In the genomic region with DNA sequence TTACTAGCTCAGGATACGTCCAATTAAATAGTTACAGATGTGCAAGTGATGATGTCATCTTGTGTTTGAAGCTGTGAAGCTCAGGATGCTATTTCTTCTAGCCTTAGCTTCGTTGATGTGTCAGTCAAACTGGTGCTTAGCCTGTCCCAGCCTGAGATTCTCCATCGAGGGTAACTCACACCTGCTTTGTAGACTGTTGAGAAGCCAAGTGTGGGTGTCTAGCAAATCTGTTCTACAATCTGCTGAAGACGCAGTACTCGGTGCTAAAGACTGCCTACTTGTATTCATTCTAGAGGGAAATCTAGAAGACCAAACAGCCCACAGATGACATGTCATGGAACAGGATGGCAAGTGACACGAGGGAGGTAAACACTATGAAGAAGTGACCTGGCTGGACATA, we compare ENCODE assay signal across 17 mouse cellular contexts. TPM values are rescaled to one million over a fixed set of nuclear protein-coding genes. Genes with fewer than 3 reads are reported as not detected.
"Had no signal": no experiment of that assay in that cellular context is flagged by ENCODE, and none has a peak within 500 bp of the region (broad histone marks: within the 10 kb centered on the region; RNA-seq: fewer than 3 reads in every experiment).

No protein-coding gene starts in this region.

- H3K9me3 ChIP-seq: intestine, embryonic 15.5 days; limb, embryonic 15.5 days; liver, embryonic 12.5 days; megakaryocyte, embryonic 14.5 days; midbrain, embryonic 13.5 days; stomach, embryonic 15.5 days had no signal

- H3K36me3 ChIP-seq: intestine, embryonic 15.5 days; limb, embryonic 15.5 days; liver, embryonic 12.5 days; stomach, embryonic 15.5 days had no signal

- H3K9ac ChIP-seq: intestine, embryonic 15.5 days; limb, embryonic 15.5 days; liver, embryonic 12.5 days; lung, embryonic 14.5 days; midbrain, embryonic 13.5 days; stomach, embryonic 15.5 days had no signal

- H3K27ac ChIP-seq: intestine, embryonic 15.5 days; limb, embryonic 15.5 days; liver, embryonic 12.5 days; midbrain, embryonic 13.5 days; stomach, embryonic 15.5 days had no signal

- H3K4me1 ChIP-seq: liver, embryonic 12.5 days; stomach, embryonic 15.5 days had no signal

- H3K27me3 ChIP-seq: intestine, embryonic 15.5 days; limb, embryonic 15.5 days; midbrain, embryonic 13.5 days; stomach, embryonic 15.5 days had no signal

- H3K4me2 ChIP-seq: intestine, embryonic 15.5 days; limb, embryonic 15.5 days; liver, embryonic 12.5 days; lung, embryonic 14.5 days; midbrain, embryonic 13.5 days; stomach, embryonic 15.5 days had no signal

- DNase-seq: kidney, adult 18-20 months; kidney, postnatal 14 days; lung, embryonic 14.5 days; lung, postnatal 10 days; lung, postnatal 4 days; thymus, postnatal 36 days had no signal

- H3K4me3 ChIP-seq: intestine, embryonic 15.5 days; limb, embryonic 15.5 days; liver, embryonic 12.5 days; megakaryocyte, embryonic 14.5 days; midbrain, embryonic 13.5 days; stomach, embryonic 15.5 days had no signal

- ATAC-seq: intestine, embryonic 15.5 days; liver, embryonic 12.5 days; midbrain, embryonic 13.5 days had no signal

RNA-seq across cellular contexts. Expression of a gene that starts 31.7 kb away (rescaled TPM):
- total RNA-seq: left cerebral cortex, adult 18-20 months; midbrain, postnatal 0 days had no signal
- polyA plus RNA-seq: large intestine, adult 2 months; liver, embryonic 12.5 days; spleen, adult 2 months; thymus, postnatal 0 days had no signal
